Mouse (Mus musculus): ENCODE results near the gene Sema3a. TPM values are rescaled to one million over a fixed set of nuclear protein-coding genes. Genes with fewer than 3 reads are reported as not detected.

The Sema3a gene
- 23.1 and 26.0 TPM in 2 replicates for polyA plus RNA-seq (2014; fragmentation: Nextera tagmentation; extraction: Ambion mirVana)

GRCm38 (mm10) chr5:13125241-13125692, at the start of gene Sema3a:
Gene Sema3a, plus strand, starts transcription at chr5:13125414.
- no peak within 1 kb of the TSS for H3K9ac ChIP-seq (ENCODE audit: low read depth, low read length)
- no peak for ATAC-seq (replicated peaks; ENCODE audit: insufficient number of reproducible peaks, low FRiP score, low TSS enrichment)
- no peak within 1 kb of the TSS for H3K27ac ChIP-seq (ENCODE audit: low read depth, low read length)

DNA sequence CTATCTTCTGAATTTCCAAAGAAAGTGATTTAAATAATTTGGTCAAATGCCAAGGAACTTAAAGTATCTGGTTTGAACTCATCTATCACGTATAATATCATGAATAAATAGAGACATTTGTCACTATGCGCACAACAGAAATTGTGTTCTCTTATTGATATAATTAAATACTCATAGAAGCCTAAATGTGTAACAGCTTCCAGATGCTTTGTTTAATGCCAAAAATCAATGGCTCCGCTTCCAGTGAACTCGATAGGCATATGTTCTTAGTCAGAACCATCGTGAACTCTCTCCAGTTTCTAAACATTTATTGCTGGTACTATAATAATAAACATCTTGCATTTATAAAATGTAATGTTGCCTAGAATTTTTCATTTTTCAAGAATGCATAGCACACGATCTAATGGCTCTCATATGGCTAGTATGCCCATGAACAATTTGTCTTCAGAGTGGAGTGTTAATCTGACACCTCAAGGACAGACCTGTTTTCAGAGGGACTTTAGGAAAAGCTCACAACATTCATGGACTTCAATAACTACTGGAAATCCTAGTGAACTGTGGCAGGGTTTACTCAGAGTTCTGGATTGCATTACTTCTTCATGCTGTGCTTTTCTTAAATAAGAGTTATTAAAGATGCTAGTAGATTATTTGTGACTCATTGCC, 40.3 kb upstream of the Sema3a start:
- no peaks in the 10 kb centered on the region for H3K36me3 ChIP-seq (ENCODE audit: control insufficient read depth, insufficient read depth, low read length)
- ATAC-seq (replicated peaks; ENCODE audit: insufficient number of reproducible peaks, low FRiP score, low TSS enrichment) = no peak
- no peak overlapping the region for H3K27ac ChIP-seq (ENCODE audit: low read depth, low read length)
- H3K9ac ChIP-seq (ENCODE audit: low read depth, low read length) = no peak overlapping the region
- no peak overlapping the region for H3K4me2 ChIP-seq
- H3K27me3 ChIP-seq (ENCODE audit: control insufficient read depth, insufficient read depth, low read length) = no peaks in the 10 kb centered on the region
- H3K4me1 ChIP-seq (ENCODE audit: control insufficient read depth, insufficient read depth, low read length) = no peaks in the 10 kb centered on the region
- H3K4me3 ChIP-seq (ENCODE audit: low read depth, low read length) = no peak overlapping the region
- 82% methylated on average over 6 of the region's 6 CpGs for WGBS (ENCODE audit: insufficient replicate concordance)
- no peaks in the 10 kb centered on the region for H3K9me3 ChIP-seq (replicated peaks; ENCODE audit: control insufficient read depth, low read length)

More at GRCm38 (mm10) chr5:13125241-13125692, at the start of gene Sema3a:
- H3K9me3 ChIP-seq (replicated peaks; ENCODE audit: control insufficient read depth, low read length) = no peaks in the 10 kb centered on the region
- no peaks in the 10 kb centered on the region for H3K36me3 ChIP-seq (ENCODE audit: control insufficient read depth, insufficient read depth, low read length)
- no peak within 1 kb of the TSS for H3K4me3 ChIP-seq (ENCODE audit: low read depth, low read length)
- 56% methylated on average over 13 of the region's 13 CpGs for WGBS (ENCODE audit: insufficient replicate concordance)
- H3K4me2 ChIP-seq = no peak within 1 kb of the TSS
- no peaks in the 10 kb centered on the region for H3K4me1 ChIP-seq (ENCODE audit: control insufficient read depth, insufficient read depth, low read length)
- H3K27me3 ChIP-seq (ENCODE audit: control insufficient read depth, insufficient read depth, low read length) = no peaks in the 10 kb centered on the region

- Histone ChIP-seq H3K4me2 (no peak overlapping the region), H3K4me3 (ENCODE audit: low read depth, low read length) (no peak overlapping the region), H3K27ac (ENCODE audit: low read depth, low read length) (no peak overlapping the region), H3K9me3 (replicated peaks; ENCODE audit: control insufficient read depth, low read length) (no peaks in the 10 kb centered on the region), H3K36me3 (ENCODE audit: control insufficient read depth, insufficient read depth, low read length) (no peaks in the 10 kb centered on the region), H3K27me3 (ENCODE audit: control insufficient read depth, insufficient read depth, low read length) (no peaks in the 10 kb centered on the region), H3K4me1 (ENCODE audit: control insufficient read depth, insufficient read depth, low read length) (no peaks in the 10 kb centered on the region), H3K9ac (ENCODE audit: low read depth, low read length) (no peak overlapping the region)
- no peak for ATAC-seq (replicated peaks; ENCODE audit: insufficient number of reproducible peaks, low FRiP score, low TSS enrichment)
- 92% methylated on average over 1 of the region's 1 CpGs for WGBS (ENCODE audit: insufficient replicate concordance)
Observed at GRCm38 (mm10) chr5:13090431-13090830, 34.8 kb upstream of the Sema3a start.

GRCm38 (mm10) chr5:13109522-13109921, 15.7 kb upstream of the Sema3a start:
- H3K4me2 ChIP-seq = no peak overlapping the region
- WGBS (ENCODE audit: insufficient replicate concordance) = 82% methylated on average over 2 of the region's 2 CpGs
- no peak overlapping the region for H3K27ac ChIP-seq (ENCODE audit: low read depth, low read length)
- H3K36me3 ChIP-seq (ENCODE audit: control insufficient read depth, insufficient read depth, low read length) = no peaks in the 10 kb centered on the region
- H3K9me3 ChIP-seq (replicated peaks; ENCODE audit: control insufficient read depth, low read length) = no peaks in the 10 kb centered on the region
- H3K27me3 ChIP-seq (ENCODE audit: control insufficient read depth, insufficient read depth, low read length) = no peaks in the 10 kb centered on the region
- H3K4me1 ChIP-seq (ENCODE audit: control insufficient read depth, insufficient read depth, low read length) = no peaks in the 10 kb centered on the region
- no peak for ATAC-seq (replicated peaks; ENCODE audit: insufficient number of reproducible peaks, low FRiP score, low TSS enrichment)
- no peak overlapping the region for H3K9ac ChIP-seq (ENCODE audit: low read depth, low read length)
- no peak overlapping the region for H3K4me3 ChIP-seq (ENCODE audit: low read depth, low read length)

- ATAC-seq (replicated peaks; ENCODE audit: insufficient number of reproducible peaks, low FRiP score, low TSS enrichment) = no peak
- no peak overlapping the region for H3K4me3 ChIP-seq (ENCODE audit: low read depth, low read length)
- H3K36me3 ChIP-seq (ENCODE audit: control insufficient read depth, insufficient read depth, low read length) = no peaks in the 10 kb centered on the region
- no peaks in the 10 kb centered on the region for H3K9me3 ChIP-seq (replicated peaks; ENCODE audit: control insufficient read depth, low read length)
- no peak overlapping the region for H3K27ac ChIP-seq (ENCODE audit: low read depth, low read length)
- H3K27me3 ChIP-seq (ENCODE audit: control insufficient read depth, insufficient read depth, low read length) = no peaks in the 10 kb centered on the region
- 79% methylated on average over 8 of the region's 8 CpGs for WGBS (ENCODE audit: insufficient replicate concordance)
- H3K4me1 ChIP-seq (ENCODE audit: control insufficient read depth, insufficient read depth, low read length) = no peaks in the 10 kb centered on the region
- no peak overlapping the region for H3K9ac ChIP-seq (ENCODE audit: low read depth, low read length)
- no peak overlapping the region for H3K4me2 ChIP-seq
Observed at GRCm38 (mm10) chr5:13117236-13117635, 8.0 kb upstream of the Sema3a start.

GRCm38 (mm10) chr5:13125757-13126156, 543 bp downstream of the Sema3a start:
- H3K27ac ChIP-seq (ENCODE audit: low read depth, low read length) = no peak overlapping the region
- 66% methylated on average over 9 of the region's 9 CpGs for WGBS (ENCODE audit: insufficient replicate concordance)
- H3K9ac ChIP-seq (ENCODE audit: low read depth, low read length) = no peak overlapping the region
- no peaks in the 10 kb centered on the region for H3K4me1 ChIP-seq (ENCODE audit: control insufficient read depth, insufficient read depth, low read length)
- no peaks in the 10 kb centered on the region for H3K36me3 ChIP-seq (ENCODE audit: control insufficient read depth, insufficient read depth, low read length)
- H3K4me2 ChIP-seq = no peak overlapping the region
- no peaks in the 10 kb centered on the region for H3K27me3 ChIP-seq (ENCODE audit: control insufficient read depth, insufficient read depth, low read length)
- no peak for ATAC-seq (replicated peaks; ENCODE audit: insufficient number of reproducible peaks, low FRiP score, low TSS enrichment)
- no peak overlapping the region for H3K4me3 ChIP-seq (ENCODE audit: low read depth, low read length)
- H3K9me3 ChIP-seq (replicated peaks; ENCODE audit: control insufficient read depth, low read length) = no peaks in the 10 kb centered on the region

DNA sequence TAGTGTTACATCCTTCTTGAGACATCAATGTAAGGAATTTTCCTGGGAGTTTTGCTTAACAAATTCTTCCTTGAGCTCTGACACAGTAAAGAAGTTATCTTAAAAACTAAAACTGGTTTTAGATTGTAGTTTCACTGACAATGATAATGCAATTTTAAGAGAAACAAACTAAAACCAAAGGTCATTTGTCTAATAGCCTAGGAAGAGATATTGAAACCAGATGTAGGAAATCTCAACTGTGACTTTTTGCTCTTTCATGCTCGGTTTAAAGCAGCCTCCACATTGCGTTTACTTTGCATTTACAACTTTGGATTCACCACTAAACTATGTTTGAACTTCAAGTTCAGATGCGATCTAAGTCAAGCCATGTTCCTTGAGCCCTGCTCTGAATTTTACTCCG, 982 bp downstream of the Sema3a start:
- Histone ChIP-seq H3K27ac (ENCODE audit: low read depth, low read length) (no peak overlapping the region), H3K9ac (ENCODE audit: low read depth, low read length) (no peak overlapping the region), H3K4me1 (ENCODE audit: control insufficient read depth, insufficient read depth, low read length) (no peaks in the 10 kb centered on the region), H3K36me3 (ENCODE audit: control insufficient read depth, insufficient read depth, low read length) (no peaks in the 10 kb centered on the region), H3K4me3 (ENCODE audit: low read depth, low read length) (no peak overlapping the region), H3K9me3 (replicated peaks; ENCODE audit: control insufficient read depth, low read length) (no peaks in the 10 kb centered on the region), H3K4me2 (no peak overlapping the region), H3K27me3 (ENCODE audit: control insufficient read depth, insufficient read depth, low read length) (no peaks in the 10 kb centered on the region)
- ATAC-seq (replicated peaks; ENCODE audit: insufficient number of reproducible peaks, low FRiP score, low TSS enrichment) = no peak
- WGBS (ENCODE audit: insufficient replicate concordance) = 63% methylated on average over 4 of the region's 4 CpGs

DNA sequence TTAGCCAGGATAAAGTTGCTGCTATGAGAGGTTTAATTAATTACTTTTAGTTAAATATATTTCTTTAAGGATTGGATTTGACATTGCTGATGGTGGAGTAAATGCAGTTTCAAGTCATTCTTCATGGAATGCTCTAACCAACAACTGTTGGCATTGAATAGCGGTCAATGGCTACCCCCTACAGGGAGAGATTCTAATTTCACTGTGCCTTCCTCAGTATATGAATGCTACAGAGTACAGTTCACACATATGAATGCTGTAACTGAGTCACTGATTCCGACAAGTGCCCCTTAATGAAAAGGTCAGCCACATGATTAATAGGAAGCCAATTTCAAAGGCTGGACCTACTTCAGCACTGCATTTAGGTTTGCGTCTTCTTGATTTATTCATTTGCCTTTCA, 1.9 kb downstream of the Sema3a start:
- H3K4me1 ChIP-seq (ENCODE audit: control insufficient read depth, insufficient read depth, low read length) = no peaks in the 10 kb centered on the region
- no peak overlapping the region for H3K27ac ChIP-seq (ENCODE audit: low read depth, low read length)
- no peaks in the 10 kb centered on the region for H3K36me3 ChIP-seq (ENCODE audit: control insufficient read depth, insufficient read depth, low read length)
- no peak overlapping the region for H3K9ac ChIP-seq (ENCODE audit: low read depth, low read length)
- no peak overlapping the region for H3K4me2 ChIP-seq
- WGBS (ENCODE audit: insufficient replicate concordance) = 78% methylated on average over 3 of the region's 3 CpGs
- no peaks in the 10 kb centered on the region for H3K27me3 ChIP-seq (ENCODE audit: control insufficient read depth, insufficient read depth, low read length)
- no peak for ATAC-seq (replicated peaks; ENCODE audit: insufficient number of reproducible peaks, low FRiP score, low TSS enrichment)
- H3K4me3 ChIP-seq (ENCODE audit: low read depth, low read length) = no peak overlapping the region
- H3K9me3 ChIP-seq (replicated peaks; ENCODE audit: control insufficient read depth, low read length) = no peaks in the 10 kb centered on the region
